Mouse (Mus musculus): ENCODE data around the gene Tfdp1.

DNA sequence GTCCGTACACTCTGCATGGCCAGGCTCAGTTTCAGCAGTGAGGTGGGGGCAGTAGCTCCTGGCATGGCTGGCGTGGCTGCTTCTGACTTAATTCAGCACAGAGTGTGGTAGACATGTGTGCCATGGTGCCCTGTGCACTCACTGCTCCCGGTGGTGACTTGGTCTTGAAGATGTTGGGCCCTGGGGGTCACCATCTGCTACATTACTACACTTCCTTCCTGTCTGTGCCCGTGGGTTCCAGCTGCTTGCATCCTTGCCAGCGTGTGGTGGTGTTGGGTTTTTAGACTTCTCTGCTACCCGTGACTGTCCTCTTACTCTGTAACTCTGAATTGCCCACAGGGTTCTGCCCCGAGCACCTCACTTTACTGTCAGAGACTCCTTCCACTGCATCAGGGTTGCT is 21.7 kb downstream of the Tfdp1 start:
- TF ChIP-seq POLR2A (IDR thresholded peaks at IDR 0.05; ENCODE audit: control insufficient read depth in 1 of 2, insufficient read depth in 1 of 2, low read depth in 1 of 2, low read length in 2 of 2, poor library complexity in 1 of 2) (no peak), GABPA (IDR thresholded peaks at IDR 0.05; ENCODE audit: low read depth, low read length) (no peak), CTCF (IDR thresholded peaks at IDR 0.05 in 2 of 3, conservative IDR thresholded peaks at IDR 0.05 in 1 of 3; ENCODE audit: control insufficient read depth in 1 of 3, insufficient read depth in 1 of 3, low read depth in 2 of 3, low read length in 3 of 3, poor library complexity in 1 of 3, severe bottlenecking in 1 of 3) (no peak), GATA1 (IDR thresholded peaks at IDR 0.05; ENCODE audit: low read depth, low read length) (no peak), USF1 (IDR thresholded peaks at IDR 0.05; ENCODE audit: low read depth, low read length) (no peak)
